25 mouse cellular contexts compared by ENCODE assay signal in genomic region chr13:102668933-102669332, GRCm38 (mm10). TPM values are rescaled to one million over a fixed set of nuclear protein-coding genes. Genes with fewer than 3 reads are reported as not detected.
DNase-seq lines count a peak whose midpoint lies in the region; ATAC-seq lines count a peak whose summit lies in the region.
"Had no signal": no experiment of that assay in that cellular context is flagged by ENCODE, and none has a peak within 500 bp of the region (broad histone marks: within the 10 kb centered on the region; RNA-seq: fewer than 3 reads in every experiment).

No protein-coding gene starts in this region.

- no peak overlapping the region for H3K27ac ChIP-seq in heart, embryonic 11.5 days (ENCODE audit: low read depth, low read length)
- H3K27ac ChIP-seq: embryonic facial prominence, embryonic 10.5 days; embryonic facial prominence, embryonic 13.5 days; forebrain, embryonic 12.5 days; forebrain, embryonic 15.5 days; hindbrain, embryonic 12.5 days; hindbrain, embryonic 15.5 days had no signal

- H3K9ac ChIP-seq in heart, embryonic 11.5 days (ENCODE audit: low read depth, low read length) = no peak overlapping the region
- H3K9ac ChIP-seq: embryonic facial prominence, embryonic 13.5 days; forebrain, embryonic 12.5 days; forebrain, embryonic 15.5 days; heart, embryonic 13.5 days; hindbrain, embryonic 12.5 days; hindbrain, embryonic 15.5 days had no signal

- H3K9me3 ChIP-seq in heart, embryonic 11.5 days (replicated peaks; ENCODE audit: control insufficient read depth, low read length) = no peaks in the 10 kb centered on the region
- H3K9me3 ChIP-seq: embryonic facial prominence, embryonic 10.5 days; embryonic facial prominence, embryonic 13.5 days; forebrain, embryonic 12.5 days; forebrain, embryonic 15.5 days; heart, embryonic 13.5 days; hindbrain, embryonic 12.5 days; hindbrain, embryonic 15.5 days had no signal

- 70% methylated on average over 6 of the region's 6 CpGs for WGBS in heart, embryonic 11.5 days (ENCODE audit: insufficient replicate concordance)

- no peaks in the 10 kb centered on the region for H3K36me3 ChIP-seq in heart, embryonic 11.5 days (ENCODE audit: control insufficient read depth, insufficient read depth, low read length)
- H3K36me3 ChIP-seq: embryonic facial prominence, embryonic 10.5 days; embryonic facial prominence, embryonic 13.5 days; forebrain, embryonic 12.5 days; forebrain, embryonic 15.5 days; heart, embryonic 13.5 days; hindbrain, embryonic 12.5 days; hindbrain, embryonic 15.5 days had no signal

- no peaks in the 10 kb centered on the region for H3K27me3 ChIP-seq in heart, embryonic 11.5 days (ENCODE audit: control insufficient read depth, insufficient read depth, low read length)
- H3K27me3 ChIP-seq: embryonic facial prominence, embryonic 13.5 days; forebrain, embryonic 15.5 days; heart, embryonic 13.5 days; hindbrain, embryonic 12.5 days; hindbrain, embryonic 15.5 days; Patski had no signal

- H3K4me3 ChIP-seq in heart, embryonic 11.5 days (ENCODE audit: low read depth, low read length) = no peak overlapping the region
- H3K4me3 ChIP-seq: embryonic facial prominence, embryonic 10.5 days; embryonic facial prominence, embryonic 13.5 days; erythroblast, embryonic 14.5 days; forebrain, embryonic 12.5 days; forebrain, embryonic 15.5 days; heart, embryonic 13.5 days; hindbrain, embryonic 12.5 days; hindbrain, embryonic 15.5 days had no signal

- peak; percentile 81 for DNase-seq in heart, adult 11 months
- DNase-seq in 416B (ENCODE audit: low read depth) (peak; percentile 48), MEL-GATA-1-ER (ENCODE audit: extremely low read depth, low read depth) (peak; percentile 23)
- no peak for DNase-seq in thymus, adult 18-20 months
- DNase-seq in spleen, postnatal 10 days (ENCODE audit: low spot score in 2 of 2) = no peak
- DNase-seq: adrenal gland, postnatal 14 days; B cell, adult 2 months; cerebellum, adult 11-12 months; cerebellum, adult 8-10 months; cerebellum, postnatal 10 days; cerebellum, postnatal 36 days; embryo, embryonic 11 days; gastrocnemius, postnatal 25 days had no signal

- no peak overlapping the region for H3K4me2 ChIP-seq in heart, embryonic 11.5 days
- H3K4me2 ChIP-seq: embryonic facial prominence, embryonic 13.5 days; forebrain, embryonic 12.5 days; forebrain, embryonic 15.5 days; heart, embryonic 13.5 days; hindbrain, embryonic 12.5 days; hindbrain, embryonic 15.5 days had no signal

- ATAC-seq in heart, embryonic 11.5 days (replicated peaks; ENCODE audit: insufficient number of reproducible peaks, low FRiP score, low TSS enrichment) = no peak
- ATAC-seq in megakaryocyte, adult 5-6 weeks (ENCODE audit: poor library complexity, severe bottlenecking) = peak; percentile 30
- ATAC-seq in monocyte, adult 5-6 weeks (replicated peaks; ENCODE audit: insufficient number of reproducible peaks, low FRiP score, low TSS enrichment, poor library complexity, severe bottlenecking) = no peak
- ATAC-seq: forebrain, embryonic 15.5 days; Patski had no signal

- H3K4me1 ChIP-seq in heart, embryonic 11.5 days (ENCODE audit: control insufficient read depth, insufficient read depth, low read length) = peaks cover 9% of the 10 kb centered on the region; the same call in 1 of the 2 replicates
- H3K4me1 ChIP-seq: forebrain, embryonic 12.5 days; forebrain, embryonic 15.5 days; hindbrain, embryonic 15.5 days had no signal

RNA-seq across cellular contexts. Expression of gene Cd180, which starts 24.4 kb away (rescaled TPM):
- 0.39 and 0.49 TPM in 2 replicates for polyA plus RNA-seq in heart, embryonic 11.5 days (2014; fragmentation: Nextera tagmentation; extraction: Ambion mirVana)
- total RNA-seq in megakaryocyte, adult 5-6 weeks (2015) = 223 and 239 TPM in 2 replicates
- 49.9 and 60.6 TPM in 2 replicates for total RNA-seq in megakaryocyte, adult 5-6 weeks (2017)
- 60.8 to 97.0 TPM (median 66.2 TPM) in 3 replicates for total RNA-seq in monocyte, adult 5-6 weeks (2017)
- polyA plus RNA-seq: erythroblast, embryonic 14.5 days; Patski had no signal

Comparison
In these comparisons a context has a peak if more than half of its experiments do, and no peak if none do; other contexts are left out.
1. DNase-seq: peak in heart, adult 11 months (single experiment), 416B (single experiment) and MEL-GATA-1-ER (single experiment); none in thymus, adult 18-20 months (0 of 2) and spleen, postnatal 10 days (0 of 2).